Mouse (Mus musculus) limb, embryonic 14.5 days (tissue): ENCODE data around the gene Hoxc8. TPM values are rescaled to one million over a fixed set of nuclear protein-coding genes. Genes with fewer than 3 reads are reported as not detected.

Experiments used
- ATAC-seq: fragments of 200-750 bp; cut with Nextera tagmentation; 2 replicates; pipeline ENCODE4 v1.8.0; 2017; ENCODE audit warnings: low read depth, moderate number of reproducible peaks, moderate TSS enrichment; ENCODE audit not compliant: low FRiP score
- DNase-seq: peaks from one replicate; pipeline ENCODE4 v3.0.0-alpha.2; 2015; ENCODE audit warnings: low spot score
- H3K27ac ChIP-seq: fragments of 300-500 bp; sonication (generic); replicated peaks from 2 replicates; pipeline ENCODE4 v1.5.1; 2014; ENCODE audit warnings: low read depth, mild to moderate bottlenecking, low read length, moderate library complexity, mixed read lengths
- H3K27me3 ChIP-seq: fragments of 300-500 bp; sonication (generic); 2 replicates; pipeline ENCODE4 v1.6.1; 2014; ENCODE audit warnings: low read length, mixed read lengths; ENCODE audit not compliant: control insufficient read depth, insufficient read depth
- H3K36me3 ChIP-seq: fragments of 300-500 bp; sonication (generic); 2 replicates; pipeline ENCODE4 v1.6.1; 2014; ENCODE audit warnings: mild to moderate bottlenecking, low read length, moderate library complexity, mixed read lengths; ENCODE audit not compliant: control insufficient read depth, insufficient read depth
- H3K4me1 ChIP-seq: fragments of 300-500 bp; sonication (generic); 2 replicates; pipeline ENCODE4 v1.6.1; 2014; ENCODE audit warnings: antibody characterized with exemption, low read length, mixed read lengths; ENCODE audit not compliant: control insufficient read depth, insufficient read depth
- H3K4me2 ChIP-seq: fragments of 300-500 bp; sonication (generic); replicated peaks from 2 replicates; pipeline ENCODE4 v1.6.1; 2014; ENCODE audit warnings: low read depth, mild to moderate bottlenecking, low read length, moderate library complexity; ENCODE audit not compliant: severe bottlenecking
- H3K4me3 ChIP-seq: fragments of 300-500 bp; sonication (generic); replicated peaks from 2 replicates; pipeline ENCODE4 v1.5.1; 2014; ENCODE audit warnings: low read length
- H3K9ac ChIP-seq: fragments of 300-500 bp; sonication (generic); 2 replicates; pipeline ENCODE4 v1.6.1; 2014; ENCODE audit warnings: mild to moderate bottlenecking, low read depth, low read length, moderate library complexity; ENCODE audit not compliant: severe bottlenecking
- H3K9me3 ChIP-seq: fragments of 300-500 bp; sonication (generic); 2 replicates; pipeline ENCODE4 v1.6.1; 2016; ENCODE audit warnings: low read length; ENCODE audit not compliant: control insufficient read depth
- POLR2A ChIP-seq: fragments of 200-500 bp; IDR thresholded peaks from 2 replicates; pipeline ENCODE4 v1.8.0; 2012; ENCODE audit warnings: inconsistent platforms, mild to moderate bottlenecking, moderate library complexity, borderline replicate concordance; ENCODE audit not compliant: insufficient read depth, insufficient read length; ENCODE audit errors: extremely low read depth
- WGBS: fragments of 180-500 bp; shearing (Covaris S2); extraction: QIAGEN DNeasy Blood & Tissue Kit; methylation state at CpG from one replicate; pipeline ENCODE4 v1.1.7; 2014; 5-methylcytosine and 5-hydroxymethylcytosine counted together
- polyA plus RNA-seq, 2 experiments: library from polyadenylated mRNA; depleted of rRNA in 1 of 2; stranded (reverse) in 1 of 2; unstranded in 1 of 2; fragments of >200 nt; fragmentation: Nextera tagmentation in 1 of 2; extraction: Ambion mirVana in 1 of 2; gene quantifications; 2 replicates each; pipeline versions ENCODE4 v1.2.1 to v1.2.3; 2012 to 2014

Hoxc8 gene
- polyA plus RNA-seq, 2 experiments = 1.9 to 3.9 TPM

GRCm38 (mm10) chr15:102992863-102993262 lies 2.5 kb downstream of the Hoxc8 start:
- Histone ChIP-seq H3K27ac (no peak overlapping the region), H3K36me3 (no peaks in the 10 kb centered on the region), H3K27me3 (peaks cover 91% of the 10 kb centered on the region), H3K4me1 (0 out of 2 replicates have a peak, but pooled peaks cover 2% of the 10 kb centered on the region), H3K9ac (no peak overlapping the region), H3K4me3 (no peak overlapping the region), H3K9me3 (no peaks in the 10 kb centered on the region), H3K4me2 (no peak overlapping the region)
- TF ChIP-seq POLR2A = no peak
- ATAC-seq (no peak), DNase-seq (no peak)
- 13% methylated on average over 3 of the region's 3 CpGs for WGBS

DNA sequence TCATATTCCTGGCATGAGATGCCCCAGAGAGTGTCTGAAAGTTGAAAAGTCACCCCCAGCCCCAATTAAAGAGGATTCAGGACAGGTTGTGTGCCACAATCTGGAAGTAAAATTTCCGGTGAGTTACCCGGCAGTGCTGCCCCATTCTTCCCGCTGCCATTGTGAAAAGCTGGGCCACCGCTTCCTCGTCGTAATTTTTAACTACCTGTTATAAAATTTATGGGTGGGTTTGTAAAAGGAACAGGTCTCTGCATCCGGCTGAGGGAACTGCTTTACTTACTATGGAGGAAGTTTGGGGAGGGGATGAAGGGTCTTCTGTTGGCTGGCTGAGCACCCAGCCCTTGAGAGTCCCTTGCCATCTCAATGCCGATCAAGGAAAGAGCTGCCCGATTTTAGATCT lies 6.1 kb downstream of the Hoxc8 start:
- 2% methylated on average over 9 of the region's 9 CpGs for WGBS
- Histone ChIP-seq H3K4me3 (no peak overlapping the region), H3K9me3 (no peaks in the 10 kb centered on the region), H3K4me1 (peaks cover 24% of the 10 kb centered on the region), H3K27ac (no peak overlapping the region), H3K27me3 (peaks cover 94% of the 10 kb centered on the region), H3K36me3 (no peaks in the 10 kb centered on the region), H3K4me2 (no peak overlapping the region), H3K9ac (no peak overlapping the region)
- ATAC-seq (no peak), DNase-seq (no peak)
- no peak for TF ChIP-seq POLR2A

- no peaks in the 10 kb centered on the region for H3K9me3 ChIP-seq
- DNase-seq = no peak
- H3K4me1 ChIP-seq = peaks cover 24% of the 10 kb centered on the region
- no peak overlapping the region for H3K9ac ChIP-seq
- no peak for TF ChIP-seq POLR2A
- WGBS = 4% methylated on average over 3 of the region's 3 CpGs
- H3K4me3 ChIP-seq = peak overlapping the region; percentile 45; the same call in 1 of the 2 replicates
- peaks cover 95% of the 10 kb centered on the region for H3K27me3 ChIP-seq
- no peak overlapping the region for H3K27ac ChIP-seq
- ATAC-seq = no peak
- no peaks in the 10 kb centered on the region for H3K36me3 ChIP-seq
- peak overlapping the region; percentile 39; the same call in 1 of the 2 replicates for H3K4me2 ChIP-seq
These were observed 7.0 kb downstream of the Hoxc8 start for GRCm38 (mm10) chr15:102997431-102997830.

DNA sequence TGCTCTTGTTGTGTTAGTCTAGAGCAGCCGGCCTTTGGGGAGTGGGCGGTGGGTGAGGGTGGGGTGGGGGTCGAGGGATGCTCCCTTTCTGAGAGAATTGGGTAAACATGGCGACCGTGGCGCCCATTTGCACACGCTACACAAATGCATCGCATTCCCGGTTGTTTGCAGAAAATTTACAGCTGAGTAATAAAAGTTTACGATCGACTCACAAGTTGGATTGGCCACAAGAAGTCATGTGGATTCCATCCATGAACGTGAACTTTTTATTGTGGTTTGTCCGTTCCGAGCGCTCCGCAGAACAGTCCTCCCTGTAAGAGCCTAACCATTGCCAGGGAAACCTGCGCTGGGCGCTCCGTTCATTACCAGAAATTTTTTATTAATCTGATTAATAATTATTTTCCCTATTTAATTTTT lies 7.5 kb downstream of the Hoxc8 start, which contains the start of gene Hoxc6:
TSS of gene Hoxc6 (plus strand) at position 319 of the 417 bp plus-strand sequence.
- Histone ChIP-seq H3K9me3 (no peaks in the 10 kb centered on the region), H3K27me3 (peaks cover 96% of the 10 kb centered on the region), H3K27ac (no peak within 1 kb of the TSS), H3K4me1 (peaks cover 24% of the 10 kb centered on the region), H3K4me2 (peak within 1 kb of the TSS; percentile 69), H3K4me3 (peak within 1 kb of the TSS; percentile 45), H3K36me3 (no peaks in the 10 kb centered on the region), H3K9ac (peak within 1 kb of the TSS; percentile 50; the same call in 1 of the 2 replicates)
- peak; percentile 32; the same call in 1 of the 2 replicates for ATAC-seq
- no peak for TF ChIP-seq POLR2A
- under 1% methylated on average over 19 of the region's 19 CpGs for WGBS
- DNase-seq = peak; percentile 60

GRCm38 (mm10) chr15:102998608-102999182 lies 8.3 kb downstream of the Hoxc8 start:
- peaks cover 96% of the 10 kb centered on the region for H3K27me3 ChIP-seq
- H3K27ac ChIP-seq = no peak overlapping the region
- peak overlapping the region; percentile 45 for H3K4me3 ChIP-seq
- peak overlapping the region; percentile 69 for H3K4me2 ChIP-seq
- 0% methylated on average over 19 of the region's 19 CpGs for WGBS
- H3K36me3 ChIP-seq = no peaks in the 10 kb centered on the region
- no peak for TF ChIP-seq POLR2A
- H3K9me3 ChIP-seq = no peaks in the 10 kb centered on the region
- 0 out of 2 replicates have a peak overlapping the region, but pooled peaks have one; percentile 50 for H3K9ac ChIP-seq
- ATAC-seq (no peak), DNase-seq (no peak)
- peaks cover 24% of the 10 kb centered on the region for H3K4me1 ChIP-seq
